Mouse (Mus musculus): Measurements from ENCODE around the gene Nanos2. TPM values are rescaled to one million over a fixed set of nuclear protein-coding genes. Genes with fewer than 3 reads are reported as not detected.

Gene Nanos2
- polyA plus RNA-seq, 1 experiment from 2014 or later: not detected

- peak overlapping the region; percentile 93 for H3K4me2 ChIP-seq
- no peaks in the 10 kb centered on the region for H3K36me3 ChIP-seq
- WGBS: 3% methylated on average over 31 of the region's 31 CpGs
- no peak for ATAC-seq (ENCODE audit: insufficient read depth, low FRiP score, low read depth)
- H3K27ac ChIP-seq: no peak overlapping the region
- peaks cover 18% of the 10 kb centered on the region for H3K4me1 ChIP-seq
- peak overlapping the region; percentile 46 for H3K4me3 ChIP-seq (replicated peaks)
- H3K9me3 ChIP-seq: no peaks in the 10 kb centered on the region
- peak overlapping the region; percentile 4 for H3K9ac ChIP-seq
- H3K27me3 ChIP-seq (replicated peaks): peaks cover 28% of the 10 kb centered on the region; the same call in 1 of the 2 replicates
Measured at GRCm38 (mm10) chr7:18992294-18992675, 5.1 kb downstream of the Nanos2 start.

DNA sequence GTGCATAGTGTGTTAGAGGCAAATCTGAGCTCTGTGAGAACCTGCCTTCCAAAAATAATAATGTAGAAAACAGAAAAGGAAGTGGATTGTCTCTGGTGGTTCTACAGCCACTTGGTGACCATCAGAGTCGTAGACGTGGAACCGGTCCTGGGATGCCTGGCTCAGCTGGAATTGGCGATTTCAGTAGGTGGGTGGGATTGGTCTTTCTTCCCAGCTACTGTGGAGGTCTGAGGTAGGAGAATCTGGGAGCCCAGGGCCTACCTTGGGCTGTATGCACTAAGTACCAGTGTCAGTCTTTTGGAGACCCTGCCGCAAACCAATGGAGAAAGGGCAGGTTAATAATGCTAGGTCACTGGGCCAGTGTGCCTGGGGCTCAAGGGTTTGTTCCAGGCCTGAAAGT, 5.8 kb downstream of the Nanos2 start:
- H3K36me3 ChIP-seq: no peaks in the 10 kb centered on the region
- no peak overlapping the region for H3K4me2 ChIP-seq
- no peak for ATAC-seq (ENCODE audit: insufficient read depth, low FRiP score, low read depth)
- H3K27ac ChIP-seq: no peak overlapping the region
- peaks cover 24% of the 10 kb centered on the region; the same call in 1 of the 2 replicates for H3K27me3 ChIP-seq (replicated peaks)
- WGBS: 91% methylated on average over 5 of the region's 5 CpGs
- H3K9ac ChIP-seq: no peak overlapping the region
- H3K9me3 ChIP-seq: no peaks in the 10 kb centered on the region
- H3K4me3 ChIP-seq (replicated peaks): 0 out of 2 replicates have a peak overlapping the region, but pooled peaks have one; percentile 46
- peaks cover 18% of the 10 kb centered on the region for H3K4me1 ChIP-seq

DNA sequence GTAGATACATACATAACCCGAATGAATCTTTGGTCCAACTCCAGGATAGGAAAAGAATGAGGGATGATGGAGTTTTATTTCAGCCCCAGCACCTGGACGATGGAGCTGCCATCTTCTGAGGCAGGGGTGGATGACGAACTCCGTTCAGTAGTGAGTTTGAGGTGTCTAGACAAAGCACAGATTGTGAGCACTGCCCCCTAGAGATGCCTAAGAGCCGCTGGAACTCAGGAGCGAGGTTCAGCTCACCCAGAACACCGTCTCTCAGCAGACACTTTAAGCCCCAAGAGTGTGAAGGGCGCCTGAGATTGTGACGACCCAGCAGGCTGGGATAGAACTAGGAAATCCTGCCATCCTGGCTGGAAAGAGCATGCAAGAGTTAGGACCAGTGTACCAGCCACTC, 11.6 kb downstream of the Nanos2 start:
- no peak overlapping the region for H3K4me3 ChIP-seq (replicated peaks)
- H3K27ac ChIP-seq: no peak overlapping the region
- WGBS: 44% methylated on average over 9 of the region's 9 CpGs
- no peak overlapping the region for H3K9ac ChIP-seq
- no peaks in the 10 kb centered on the region for H3K9me3 ChIP-seq
- no peaks in the 10 kb centered on the region for H3K27me3 ChIP-seq (replicated peaks)
- ATAC-seq (ENCODE audit: insufficient read depth, low FRiP score, low read depth): no peak
- H3K4me2 ChIP-seq: no peak overlapping the region
- H3K36me3 ChIP-seq: no peaks in the 10 kb centered on the region
- H3K4me1 ChIP-seq: peaks cover 25% of the 10 kb centered on the region

- WGBS: 45% methylated on average over 10 of the region's 10 CpGs
- Histone ChIP-seq H3K9me3 (no peaks in the 10 kb centered on the region), H3K4me2 (peak overlapping the region; percentile 54), H3K4me1 (peaks cover 37% of the 10 kb centered on the region), H3K36me3 (peaks cover 5% of the 10 kb centered on the region), H3K9ac (0 out of 2 replicates have a peak overlapping the region, but pooled peaks have one; percentile 22), H3K27ac (peak overlapping the region; percentile 81; the same call in 1 of the 2 replicates), H3K27me3 (replicated peaks) (no peaks in the 10 kb centered on the region), H3K4me3 (replicated peaks) (peak overlapping the region; percentile 39)
- no peak for ATAC-seq (ENCODE audit: insufficient read depth, low FRiP score, low read depth)
Measured at GRCm38 (mm10) chr7:19000421-19000820, 13.2 kb downstream of the Nanos2 start.

- WGBS: 29% methylated on average over 18 of the region's 18 CpGs
- ATAC-seq (ENCODE audit: insufficient read depth, low FRiP score, low read depth): no peak
Measured at GRCm38 (mm10) chr7:19001066-19001806, 14.0 kb downstream of the Nanos2 start.

DNA sequence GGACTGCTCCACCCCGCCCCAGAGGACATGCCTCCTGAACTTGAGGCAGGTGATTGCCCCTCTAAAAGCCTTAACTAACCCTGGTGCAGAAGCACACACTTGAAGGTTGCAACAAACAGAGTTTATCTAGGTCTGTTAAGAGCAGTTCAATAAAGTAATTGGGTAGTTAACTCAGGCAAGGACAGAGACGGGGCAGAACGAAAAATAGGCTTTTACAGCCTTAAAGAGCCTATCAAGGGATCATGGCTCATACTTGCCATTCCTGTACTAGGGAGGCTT, 14.5 kb downstream of the Nanos2 start:
- Histone ChIP-seq H3K9ac (no peak overlapping the region), H3K9me3 (no peaks in the 10 kb centered on the region), H3K4me3 (replicated peaks) (no peak overlapping the region; the same call in 1 of the 2 replicates), H3K36me3 (peaks cover 8% of the 10 kb centered on the region), H3K4me1 (peaks cover 49% of the 10 kb centered on the region), H3K27me3 (replicated peaks) (no peaks in the 10 kb centered on the region), H3K4me2 (peak overlapping the region; percentile 61; the same call in 1 of the 2 replicates), H3K27ac (peak overlapping the region; percentile 81)
- no peak for ATAC-seq (ENCODE audit: insufficient read depth, low FRiP score, low read depth)
- WGBS: 60% methylated on average over 3 of the region's 3 CpGs

More at GRCm38 (mm10) chr7:19001066-19001806, 14.0 kb downstream of the Nanos2 start:
- Histone ChIP-seq H3K27me3 (replicated peaks) (no peaks in the 10 kb centered on the region), H3K36me3 (peaks cover 8% of the 10 kb centered on the region), H3K4me2 (peak overlapping the region; percentile 54), H3K4me3 (replicated peaks) (peak overlapping the region; percentile 39), H3K4me1 (peaks cover 45% of the 10 kb centered on the region), H3K27ac (peak overlapping the region; percentile 81), H3K9ac (0 out of 2 replicates have a peak overlapping the region, but pooled peaks have one; percentile 22), H3K9me3 (no peaks in the 10 kb centered on the region)

DNA sequence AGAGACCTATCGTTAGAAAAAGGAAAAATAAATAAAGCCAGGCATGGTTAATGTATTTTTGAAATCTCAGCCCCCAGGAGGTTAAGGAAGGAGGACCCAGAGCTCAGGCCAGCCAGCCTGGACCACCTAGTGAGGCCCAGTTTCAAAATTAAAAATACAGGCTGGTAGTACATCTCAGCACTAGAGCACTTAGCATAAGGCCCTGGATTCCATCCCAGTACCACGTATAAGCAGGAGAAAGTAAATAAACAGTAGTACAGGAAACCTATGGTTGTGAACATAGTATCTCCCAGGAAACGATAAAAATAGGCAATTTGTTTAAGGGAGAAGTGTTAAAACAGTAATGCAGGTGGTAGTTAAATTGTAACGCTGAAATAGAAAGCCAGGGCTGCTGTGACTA, 14.9 kb downstream of the Nanos2 start:
- Histone ChIP-seq H3K27ac (peak overlapping the region; percentile 81), H3K27me3 (replicated peaks) (no peaks in the 10 kb centered on the region), H3K4me2 (peak overlapping the region; percentile 61), H3K4me1 (peaks cover 53% of the 10 kb centered on the region), H3K9me3 (no peaks in the 10 kb centered on the region), H3K9ac (no peak overlapping the region), H3K4me3 (replicated peaks) (peak overlapping the region; percentile 42), H3K36me3 (peaks cover 9% of the 10 kb centered on the region)
- no peak for ATAC-seq (ENCODE audit: insufficient read depth, low FRiP score, low read depth)
- WGBS: 11% methylated on average over 4 of the region's 4 CpGs

- Histone ChIP-seq H3K9me3 (no peaks in the 10 kb centered on the region), H3K4me3 (replicated peaks) (peak overlapping the region; percentile 42), H3K36me3 (peaks cover 15% of the 10 kb centered on the region), H3K4me1 (peaks cover 53% of the 10 kb centered on the region), H3K27me3 (replicated peaks) (no peaks in the 10 kb centered on the region), H3K4me2 (peak overlapping the region; percentile 61), H3K9ac (peak overlapping the region; percentile 29; the same call in 1 of the 2 replicates), H3K27ac (peak overlapping the region; percentile 81)
- ATAC-seq (ENCODE audit: insufficient read depth, low FRiP score, low read depth): peak; percentile 27; the same call in 1 of the 2 replicates
- 2% methylated on average over 17 of the region's 17 CpGs for WGBS
Measured at GRCm38 (mm10) chr7:19002848-19003498, 15.8 kb downstream of the Nanos2 start.

GRCm38 (mm10) chr7:19003902-19004630, 16.9 kb downstream of the Nanos2 start, which contains the start of gene Irf2bp1:
Gene Irf2bp1 (plus strand): TSS chr7:19004044.
- Histone ChIP-seq H3K4me1 (peaks cover 57% of the 10 kb centered on the region), H3K9ac (peak within 1 kb of the TSS; percentile 84), H3K27me3 (replicated peaks) (no peaks in the 10 kb centered on the region), H3K36me3 (peaks cover 15% of the 10 kb centered on the region), H3K27ac (peak within 1 kb of the TSS; percentile 98), H3K4me2 (peak within 1 kb of the TSS; percentile 95), H3K9me3 (no peaks in the 10 kb centered on the region), H3K4me3 (replicated peaks) (peak within 1 kb of the TSS; percentile 86)
- ATAC-seq (ENCODE audit: insufficient read depth, low FRiP score, low read depth): peak; percentile 30; the same call in 1 of the 2 replicates
- WGBS: under 1% methylated on average over 83 of the region's 90 CpGs

DNA sequence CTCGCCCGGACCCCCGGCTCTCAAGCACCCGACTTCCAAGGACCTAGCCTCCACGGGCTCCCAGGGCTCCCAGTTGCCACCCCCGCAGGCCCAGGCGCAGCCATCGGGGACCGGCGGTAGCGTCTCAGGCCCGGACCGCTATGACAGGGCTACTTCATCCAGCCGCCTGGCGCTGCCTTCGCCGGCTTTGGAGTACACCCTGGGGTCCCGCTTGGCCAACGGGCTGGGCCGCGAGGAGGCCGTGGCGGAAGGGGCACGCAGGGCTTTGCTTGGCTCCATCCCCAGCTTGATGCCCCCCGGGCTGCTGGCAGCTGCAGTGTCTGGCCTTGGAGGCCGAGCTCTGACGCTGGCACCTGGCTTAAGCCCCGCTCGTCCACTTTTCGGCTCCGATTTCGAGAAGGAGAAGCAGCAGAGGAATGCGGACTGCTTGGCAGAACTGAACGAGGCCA, 17.5 kb downstream of the Nanos2 start:
- H3K9ac ChIP-seq: peak overlapping the region; percentile 84
- ATAC-seq (ENCODE audit: insufficient read depth, low FRiP score, low read depth): no peak
- no peaks in the 10 kb centered on the region for H3K9me3 ChIP-seq
- H3K27me3 ChIP-seq (replicated peaks): no peaks in the 10 kb centered on the region
- H3K36me3 ChIP-seq: peaks cover 15% of the 10 kb centered on the region
- WGBS: 6% methylated on average over 30 of the region's 34 CpGs
- H3K4me3 ChIP-seq (replicated peaks): peak overlapping the region; percentile 86
- H3K4me1 ChIP-seq: peaks cover 62% of the 10 kb centered on the region
- peak overlapping the region; percentile 98 for H3K27ac ChIP-seq
- H3K4me2 ChIP-seq: peak overlapping the region; percentile 95

GRCm38 (mm10) chr7:19005417-19006121, 18.4 kb downstream of the Nanos2 start:
- WGBS: 67% methylated on average over 34 of the region's 34 CpGs
- Histone ChIP-seq H3K4me3 (replicated peaks) (peak overlapping the region; percentile 86), H3K27me3 (replicated peaks) (no peaks in the 10 kb centered on the region), H3K9ac (peak overlapping the region; percentile 84; the same call in 1 of the 2 replicates), H3K4me2 (peak overlapping the region; percentile 95), H3K36me3 (peaks cover 15% of the 10 kb centered on the region), H3K4me1 (peaks cover 62% of the 10 kb centered on the region), H3K27ac (no peak overlapping the region), H3K9me3 (no peaks in the 10 kb centered on the region)
- ATAC-seq (ENCODE audit: insufficient read depth, low FRiP score, low read depth): no peak

Data from stomach, embryonic 15.5 days (tissue).